Mouse (Mus musculus): Measurements from ENCODE around the gene Jak3. TPM values are rescaled to one million over a fixed set of nuclear protein-coding genes. Genes with fewer than 3 reads are reported as not detected.
A peak's percentile ranks its signal among the peaks of the same experiment; 100 is the strongest.

Gene Jak3
- polyA plus RNA-seq (2012; rRNA removed): 62.6 and 81.5 TPM in 2 replicates

- Histone ChIP-seq H3K27ac (ENCODE audit: insufficient read depth, low read length) (peak within 1 kb of the TSS; percentile 92), H3K4me3 (ENCODE audit: extremely low read depth, insufficient read depth, insufficient read length) (peak within 1 kb of the TSS; percentile 97), H3K4me1 (ENCODE audit: control insufficient read depth, insufficient read depth, insufficient read length) (peaks cover 20% of the 10 kb centered on the region), H3K36me3 (ENCODE audit: control insufficient read depth, insufficient read depth, low read length) (peaks cover 20% of the 10 kb centered on the region), H3K27me3 (ENCODE audit: control insufficient read depth, insufficient read depth, low read length) (no peaks in the 10 kb centered on the region)
- WGBS: 2% methylated on average over 40 of the region's 40 CpGs
- TF ChIP-seq CTCF (IDR thresholded peaks at IDR 0.05; ENCODE audit: extremely low read depth, insufficient read depth, insufficient read length, insufficient replicate concordance) (no peak), POLR2A (IDR thresholded peaks at IDR 0.05; ENCODE audit: low read depth, low read length) (no peak)
- DNase-seq (ENCODE audit: low read depth in 1 of 2, low spot score in 2 of 2): peak; percentile 53 to 62
Measured at GRCm38 (mm10) chr8:71676020-71676741, at the start of gene Jak3. Gene Jak3 (plus strand): TSS chr8:71676296.

DNA sequence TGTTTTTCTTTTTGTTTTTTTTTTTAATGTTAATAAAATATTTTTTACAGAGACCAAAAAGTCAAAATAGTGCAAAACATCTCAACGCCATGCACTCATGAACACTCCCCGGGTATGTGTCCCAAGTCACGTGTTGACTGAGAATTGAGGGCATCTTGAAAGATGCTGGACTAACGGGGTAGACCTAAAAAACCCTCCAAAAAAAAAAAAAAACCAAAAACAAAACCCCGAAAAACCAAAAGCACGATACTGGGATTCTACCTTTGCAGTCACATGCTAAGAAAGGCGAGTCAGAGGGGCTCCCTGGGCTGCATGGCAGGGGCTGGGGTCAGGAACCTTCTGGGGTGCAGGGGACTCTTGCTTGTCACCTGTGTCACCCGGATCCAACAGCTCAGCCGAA is 49.3 kb upstream of the Jak3 start:
- Histone ChIP-seq H3K4me1 (ENCODE audit: control insufficient read depth, insufficient read depth, insufficient read length) (peaks cover 29% of the 10 kb centered on the region), H3K27ac (ENCODE audit: insufficient read depth, low read length) (no peak overlapping the region; the same call in 1 of the 2 replicates), H3K27me3 (ENCODE audit: control insufficient read depth, insufficient read depth, low read length) (no peaks in the 10 kb centered on the region; the same call in 1 of the 2 replicates), H3K36me3 (ENCODE audit: control insufficient read depth, insufficient read depth, low read length) (peaks cover 24% of the 10 kb centered on the region), H3K4me3 (ENCODE audit: extremely low read depth, insufficient read depth, insufficient read length) (no peak overlapping the region)
- no peak for DNase-seq (ENCODE audit: low read depth in 1 of 2, low spot score in 2 of 2)
- WGBS: 78% methylated on average over 9 of the region's 9 CpGs
- no peak for TF ChIP-seq CTCF (IDR thresholded peaks at IDR 0.05; ENCODE audit: extremely low read depth, insufficient read depth, insufficient read length, insufficient replicate concordance)
- TF ChIP-seq POLR2A (IDR thresholded peaks at IDR 0.05; ENCODE audit: low read depth, low read length): no peak

DNA sequence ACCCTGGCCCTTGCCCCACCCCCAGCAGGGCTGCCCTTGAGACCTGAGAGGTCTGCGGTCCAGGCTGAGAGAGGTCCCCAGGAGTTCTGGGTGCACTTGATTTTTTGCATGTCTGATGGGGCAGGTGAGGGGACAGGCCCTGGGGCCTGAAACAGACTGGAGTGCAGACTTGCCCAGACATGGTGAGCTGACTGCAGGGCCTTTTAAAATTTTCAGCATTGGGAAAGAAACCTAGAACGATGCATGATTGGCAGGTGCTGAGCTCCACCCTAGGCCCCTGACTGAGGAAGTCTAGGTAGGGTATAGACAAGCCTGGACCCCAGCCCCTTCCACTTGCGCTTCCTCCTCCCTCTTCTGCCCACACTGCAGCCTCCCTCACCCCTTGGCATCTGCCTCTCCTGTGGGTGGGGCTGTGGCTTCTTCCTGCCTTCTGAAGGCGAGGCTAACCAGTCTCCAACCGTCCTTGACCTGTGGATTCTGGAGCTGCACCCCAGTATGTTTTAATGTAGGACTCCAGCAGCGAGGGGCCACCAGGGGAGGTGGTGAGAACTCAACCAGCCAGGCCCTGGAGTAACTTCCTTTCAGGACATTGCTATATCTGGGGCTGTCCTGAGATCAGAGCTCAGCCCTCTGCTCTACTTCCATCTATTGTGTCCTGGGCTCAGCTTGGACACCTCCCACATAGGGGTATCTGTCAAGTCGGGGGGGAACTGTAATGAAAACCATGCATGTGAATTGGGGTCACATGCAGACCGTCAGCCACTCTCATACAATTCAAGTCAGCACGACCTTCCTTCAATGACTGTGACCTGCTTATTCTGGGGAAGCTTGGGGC is 48.6 kb upstream of the Jak3 start:
- TF ChIP-seq CTCF (IDR thresholded peaks at IDR 0.05; ENCODE audit: extremely low read depth, insufficient read depth, insufficient read length, insufficient replicate concordance) (no peak), POLR2A (IDR thresholded peaks at IDR 0.05; ENCODE audit: low read depth, low read length) (no peak)
- WGBS: 27% methylated on average over 9 of the region's 9 CpGs
- Histone ChIP-seq H3K27ac (ENCODE audit: insufficient read depth, low read length) (peak overlapping the region; percentile 37), H3K4me1 (ENCODE audit: control insufficient read depth, insufficient read depth, insufficient read length) (peaks cover 29% of the 10 kb centered on the region), H3K36me3 (ENCODE audit: control insufficient read depth, insufficient read depth, low read length) (peaks cover 18% of the 10 kb centered on the region), H3K27me3 (ENCODE audit: control insufficient read depth, insufficient read depth, low read length) (no peaks in the 10 kb centered on the region; the same call in 1 of the 2 replicates), H3K4me3 (ENCODE audit: extremely low read depth, insufficient read depth, insufficient read length) (no peak overlapping the region)
- DNase-seq (ENCODE audit: low read depth in 1 of 2, low spot score in 2 of 2): no peak

- no peaks in the 10 kb centered on the region; the same call in 1 of the 2 replicates for H3K27me3 ChIP-seq (ENCODE audit: control insufficient read depth, insufficient read depth, low read length)
- WGBS: 6% methylated on average over 16 of the region's 16 CpGs
- peaks cover 8% of the 10 kb centered on the region for H3K36me3 ChIP-seq (ENCODE audit: control insufficient read depth, insufficient read depth, low read length)
- peak overlapping the region; percentile 28 for H3K27ac ChIP-seq (ENCODE audit: insufficient read depth, low read length)
- peak overlapping the region; percentile 58; the same call in 1 of the 2 replicates for H3K4me3 ChIP-seq (ENCODE audit: extremely low read depth, insufficient read depth, insufficient read length)
- no peak for DNase-seq (ENCODE audit: low read depth in 1 of 2, low spot score in 2 of 2)
- TF ChIP-seq CTCF (IDR thresholded peaks at IDR 0.05; ENCODE audit: extremely low read depth, insufficient read depth, insufficient read length, insufficient replicate concordance) (no peak), POLR2A (IDR thresholded peaks at IDR 0.05; ENCODE audit: low read depth, low read length) (no peak)
- peaks cover 29% of the 10 kb centered on the region for H3K4me1 ChIP-seq (ENCODE audit: control insufficient read depth, insufficient read depth, insufficient read length)
Measured at GRCm38 (mm10) chr8:71628396-71629095, 47.5 kb upstream of the Jak3 start.

GRCm38 (mm10) chr8:71629096-71629697 is 46.9 kb upstream of the Jak3 start:
- peaks cover 29% of the 10 kb centered on the region for H3K4me1 ChIP-seq (ENCODE audit: control insufficient read depth, insufficient read depth, insufficient read length)
- peak overlapping the region; percentile 28 for H3K27ac ChIP-seq (ENCODE audit: insufficient read depth, low read length)
- under 1% methylated on average over 55 of the region's 55 CpGs for WGBS
- DNase-seq (ENCODE audit: low read depth in 1 of 2, low spot score in 2 of 2): peak; percentile 75 to 92
- H3K4me3 ChIP-seq (ENCODE audit: extremely low read depth, insufficient read depth, insufficient read length): peak overlapping the region; percentile 58
- TF ChIP-seq POLR2A (IDR thresholded peaks at IDR 0.05; ENCODE audit: low read depth, low read length) (no peak), CTCF (IDR thresholded peaks at IDR 0.05; ENCODE audit: extremely low read depth, insufficient read depth, insufficient read length, insufficient replicate concordance) (peak; percentile 17; the same call in 1 of the 2 replicates)
- no peaks in the 10 kb centered on the region; the same call in 1 of the 2 replicates for H3K27me3 ChIP-seq (ENCODE audit: control insufficient read depth, insufficient read depth, low read length)
- H3K36me3 ChIP-seq (ENCODE audit: control insufficient read depth, insufficient read depth, low read length): peaks cover 4% of the 10 kb centered on the region; the same call in 1 of the 2 replicates

DNA sequence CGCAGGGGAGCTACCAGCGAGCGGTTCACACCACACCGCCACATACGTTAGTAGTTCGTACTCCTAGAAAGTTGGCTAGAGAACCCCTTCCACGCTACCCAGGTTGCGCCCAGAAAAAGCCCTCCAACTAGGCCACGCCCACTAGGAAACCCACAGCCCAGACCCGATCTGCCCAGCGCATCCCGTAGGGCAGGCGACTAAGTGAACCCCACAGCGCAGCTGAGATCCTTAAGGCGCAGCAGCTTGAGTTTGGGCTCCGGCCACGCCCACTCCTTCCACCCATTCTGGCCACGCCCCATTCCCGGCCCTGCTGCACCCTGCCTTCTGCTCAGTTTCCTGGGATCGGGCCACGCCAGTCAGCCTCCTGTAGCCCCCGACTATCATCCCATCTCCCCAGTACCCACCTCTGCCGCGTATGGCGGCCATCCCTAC is 46.3 kb upstream of the Jak3 start:
- peak in 1 of 2 experiments; percentile 50 for DNase-seq (ENCODE audit: low read depth in 1 of 2, low spot score in 2 of 2)
- no peak for TF ChIP-seq CTCF (IDR thresholded peaks at IDR 0.05; ENCODE audit: extremely low read depth, insufficient read depth, insufficient read length, insufficient replicate concordance)
- no peak for TF ChIP-seq POLR2A (IDR thresholded peaks at IDR 0.05; ENCODE audit: low read depth, low read length)
- 5% methylated on average over 25 of the region's 25 CpGs for WGBS
- Histone ChIP-seq H3K4me3 (ENCODE audit: extremely low read depth, insufficient read depth, insufficient read length) (peak overlapping the region; percentile 58; the same call in 1 of the 2 replicates), H3K36me3 (ENCODE audit: control insufficient read depth, insufficient read depth, low read length) (0 out of 2 replicates have a peak, but pooled peaks cover 1% of the 10 kb centered on the region), H3K4me1 (ENCODE audit: control insufficient read depth, insufficient read depth, insufficient read length) (peaks cover 29% of the 10 kb centered on the region), H3K27me3 (ENCODE audit: control insufficient read depth, insufficient read depth, low read length) (no peaks in the 10 kb centered on the region; the same call in 1 of the 2 replicates), H3K27ac (ENCODE audit: insufficient read depth, low read length) (0 out of 2 replicates have a peak overlapping the region, but pooled peaks have one; percentile 17)

Measured in spleen, adult 2 months (tissue).